Mouse (Mus musculus) spleen, adult 2 months (tissue): ENCODE data around the gene Hibadh.

Experiments
- CTCF ChIP-seq: fragments of 200-500 bp; IDR thresholded peaks from 2 replicates; pipeline ENCODE4 v1.5.1; 2011; ENCODE audit warnings: mild to moderate bottlenecking, inconsistent platforms; ENCODE audit not compliant: insufficient read depth, insufficient read length, insufficient replicate concordance; ENCODE audit errors: extremely low read depth
- POLR2A ChIP-seq: fragments of 200-500 bp; IDR thresholded peaks from 2 replicates; pipeline ENCODE4 v1.6.1; 2011; ENCODE audit warnings: low read depth, low read length, inconsistent platforms

- TF ChIP-seq POLR2A, result no peak
- TF ChIP-seq CTCF, result no peak
Observed at GRCm38 (mm10) chr6:52606746-52607347, 33.3 kb downstream of the Hibadh start.
